Mouse (Mus musculus) right cerebral cortex, postnatal 4 days (tissue): ENCODE measurements around the gene Nxph4.

Experiments used
- DNase-seq: peaks from one replicate; pipeline ENCODE4 v3.0.0-alpha.2; 2022

Gene Nxph4

GRCm38 (mm10) chr10:127534036-127534928, at the start of gene Nxph4:
Gene Nxph4, minus strand, starts transcription at chr10:127534559.
- no peak for DNase-seq

GRCm38 (mm10) chr10:127583649-127584048, 49.3 kb upstream of the Nxph4 start:
- DNase-seq: no peak

GRCm38 (mm10) chr10:127581291-127581690, 46.9 kb upstream of the Nxph4 start:
- no peak for DNase-seq

GRCm38 (mm10) chr10:127577982-127578381, 43.6 kb upstream of the Nxph4 start:
- no peak for DNase-seq

GRCm38 (mm10) chr10:127577156-127577555, 42.8 kb upstream of the Nxph4 start:
- no peak for DNase-seq

GRCm38 (mm10) chr10:127576381-127576961, 42.1 kb upstream of the Nxph4 start:
- peak; percentile 51 for DNase-seq

- no peak for DNase-seq
Measured at GRCm38 (mm10) chr10:127575741-127576140, 41.4 kb upstream of the Nxph4 start.

- DNase-seq: no peak
Measured at GRCm38 (mm10) chr10:127572281-127572680, 37.9 kb upstream of the Nxph4 start.

GRCm38 (mm10) chr10:127570937-127571641, 36.7 kb upstream of the Nxph4 start:
- no peak for DNase-seq

- no peak for DNase-seq
Measured at GRCm38 (mm10) chr10:127570384-127570783, 36.0 kb upstream of the Nxph4 start.

GRCm38 (mm10) chr10:127569450-127569849, 35.1 kb upstream of the Nxph4 start:
- peak; percentile 77 for DNase-seq

- DNase-seq: no peak
Measured at GRCm38 (mm10) chr10:127566553-127567326, 32.4 kb upstream of the Nxph4 start.

GRCm38 (mm10) chr10:127564301-127564700, 29.9 kb upstream of the Nxph4 start:
- DNase-seq: no peak

- no peak for DNase-seq
Measured at GRCm38 (mm10) chr10:127563840-127564239, 29.5 kb upstream of the Nxph4 start.

GRCm38 (mm10) chr10:127561145-127561544, 26.8 kb upstream of the Nxph4 start:
- no peak for DNase-seq

- no peak for DNase-seq
Measured at GRCm38 (mm10) chr10:127557397-127557796, 23.0 kb upstream of the Nxph4 start.

- no peak for DNase-seq
Measured at GRCm38 (mm10) chr10:127555703-127556102, 21.3 kb upstream of the Nxph4 start.

GRCm38 (mm10) chr10:127549892-127550291, 15.5 kb upstream of the Nxph4 start:
- no peak for DNase-seq

- DNase-seq: no peak
Measured at GRCm38 (mm10) chr10:127548236-127548635, 13.9 kb upstream of the Nxph4 start.

- no peak for DNase-seq
Measured at GRCm38 (mm10) chr10:127546505-127546904, 12.1 kb upstream of the Nxph4 start.

GRCm38 (mm10) chr10:127544375-127544774, 10.0 kb upstream of the Nxph4 start:
- no peak for DNase-seq

GRCm38 (mm10) chr10:127543916-127544315, 9.6 kb upstream of the Nxph4 start:
- DNase-seq: no peak

- DNase-seq: no peak
Measured at GRCm38 (mm10) chr10:127542720-127543119, 8.4 kb upstream of the Nxph4 start.
